Mouse (Mus musculus): ENCODE measurements around the gene Spryd4.
"Not testable (repeated sequence)": the region's sequence is repeated elsewhere in the genome, so short reads cannot be mapped to it uniquely, and the experiment has no call there.

DNA sequence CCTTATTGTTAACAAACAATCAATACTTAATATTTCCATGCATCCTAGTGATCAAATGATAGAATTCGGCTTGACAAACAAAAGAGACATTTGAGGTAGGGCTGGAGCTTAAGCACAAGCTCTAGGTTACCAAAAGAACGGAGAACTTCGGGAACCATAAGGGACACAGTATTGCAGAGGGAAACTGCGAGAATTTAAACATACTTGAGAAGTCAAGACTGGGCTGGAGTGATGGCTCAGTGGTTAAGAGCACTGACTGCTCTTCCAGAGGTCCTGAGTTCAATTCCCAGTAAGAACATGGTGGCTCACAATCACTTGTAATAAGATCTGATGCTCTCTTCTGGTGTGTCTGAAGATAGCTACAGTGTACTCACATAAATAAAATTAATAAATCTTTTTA is 2.5 kb upstream of the Spryd4 start:
- TF ChIP-seq CTCF (IDR thresholded peaks at IDR 0.05; ENCODE audit: borderline replicate concordance, insufficient read depth, low read depth, low read length); POLR2A (IDR thresholded peaks at IDR 0.05; ENCODE audit: borderline replicate concordance, insufficient read depth, low read length): not testable (repeated sequence)

Measured in cerebellum, adult 2 months (tissue).